Mouse (Mus musculus) layer of hippocampus, postnatal 14 days (tissue): ENCODE results near the gene Atg101. TPM values are rescaled to one million over a fixed set of nuclear protein-coding genes. Genes with fewer than 3 reads are reported as not detected.
A peak's percentile ranks its signal among the peaks of the same experiment; 100 is the strongest.

Experiments used
- DNase-seq, 2 experiments: peaks; one replicate each; pipeline ENCODE4 v3.0.0; 2021 to 2022; ENCODE audit warnings: low spot score in 2 of 2, mixed read lengths in 1 of 2
- long read RNA-seq, 2 experiments: library from polyadenylated mRNA; stranded (forward); transcript quantifications; one replicate each; pipeline ENCODE4 v2.0.0; 2021
- total RNA-seq, 2 experiments: library from RNA; stranded (reverse); gene quantifications; 2 replicates each; pipeline ENCODE4 v1.2.3; 2021

Gene Atg101
- total RNA-seq, result 10 to 100 TPM; 45.9 to 47.3 TPM
- long read RNA-seq, experiment 1, transcript Atg101-201 (3 exons, 1,270 nt), result major isoform, 40 of 41 reads
- long read RNA-seq, experiment 1, partial matches to known transcripts, result 0 of 41 reads
- long read RNA-seq, experiment 1, other reads (novel, unspliced or antisense), result 0 of 41 reads
- long read RNA-seq, experiment 2, transcript Atg101-201 (3 exons, 1,270 nt), result major isoform, 61 of 65 reads
- long read RNA-seq, experiment 2, partial matches to known transcripts, result 0 of 65 reads
- long read RNA-seq, experiment 2, other reads (novel, unspliced or antisense), result 4 of 65 reads

- DNase-seq, result peak; percentile 89 to 92
These were observed at the start of gene Atg101 for GRCm38 (mm10) chr15:101283911-101284750. TSS of gene Atg101 (plus strand) at chr15:101284272.

GRCm38 (mm10) chr15:101234611-101235341, 49.3 kb upstream of the Atg101 start:
- no peak for DNase-seq

GRCm38 (mm10) chr15:101235342-101235698, 48.8 kb upstream of the Atg101 start:
- DNase-seq, result no peak

GRCm38 (mm10) chr15:101235728-101236327, 48.2 kb upstream of the Atg101 start:
- DNase-seq, result no peak

GRCm38 (mm10) chr15:101236878-101237277, 47.2 kb upstream of the Atg101 start:
- DNase-seq, result peak in 1 of 2 experiments; percentile 60

GRCm38 (mm10) chr15:101238885-101239511, 45.1 kb upstream of the Atg101 start:
- no peak for DNase-seq

GRCm38 (mm10) chr15:101239821-101240220, 44.3 kb upstream of the Atg101 start:
- no peak for DNase-seq

- peak; percentile 92 to 93 for DNase-seq
These were observed 43.3 kb upstream of the Atg101 start for GRCm38 (mm10) chr15:101240799-101241204.

- no peak for DNase-seq
These were observed 42.8 kb upstream of the Atg101 start for GRCm38 (mm10) chr15:101241236-101241635.

- DNase-seq, result no peak
These were observed 42.2 kb upstream of the Atg101 start for GRCm38 (mm10) chr15:101241853-101242252.

- no peak for DNase-seq
These were observed 41.4 kb upstream of the Atg101 start for GRCm38 (mm10) chr15:101242645-101243044.

- no peak for DNase-seq
These were observed 40.1 kb upstream of the Atg101 start for GRCm38 (mm10) chr15:101244012-101244411.

- peak; percentile 92 to 97 for DNase-seq
These were observed 37.6 kb upstream of the Atg101 start for GRCm38 (mm10) chr15:101246231-101247154.

GRCm38 (mm10) chr15:101247155-101247498, 36.9 kb upstream of the Atg101 start:
- DNase-seq, result no peak

GRCm38 (mm10) chr15:101248029-101248710, 35.9 kb upstream of the Atg101 start:
- no peak for DNase-seq

- DNase-seq, result no peak
These were observed 33.8 kb upstream of the Atg101 start for GRCm38 (mm10) chr15:101250220-101250800.

- no peak for DNase-seq
These were observed 32.1 kb upstream of the Atg101 start for GRCm38 (mm10) chr15:101251930-101252329.

GRCm38 (mm10) chr15:101252614-101253013, 31.5 kb upstream of the Atg101 start:
- DNase-seq, result no peak

- no peak for DNase-seq
These were observed 30.5 kb upstream of the Atg101 start for GRCm38 (mm10) chr15:101253563-101253885.
